Mouse (Mus musculus) midbrain, embryonic 13.5 days (tissue): Measurements from ENCODE around the gene Mapk10. TPM values are rescaled to one million over a fixed set of nuclear protein-coding genes. Genes with fewer than 3 reads are reported as not detected.
A peak's percentile ranks its signal among the peaks of the same experiment; 100 is the strongest.

Source experiments
- ATAC-seq: fragments of 200-750 bp; cut with Nextera tagmentation; 2 replicates; pipeline ENCODE4 v1.8.0; 2017; ENCODE audit warnings: mild to moderate bottlenecking, moderate TSS enrichment, moderate library complexity
- H3K27ac ChIP-seq: fragments of 300-500 bp; sonication (generic); 2 replicates; pipeline ENCODE4 v1.5.1; 2015; ENCODE audit warnings: inconsistent platforms, mild to moderate bottlenecking, moderate library complexity
- H3K27me3 ChIP-seq: fragments of 300-500 bp; sonication (generic); 2 replicates; pipeline ENCODE4 v1.6.1; 2015; ENCODE audit warnings: mild to moderate bottlenecking, inconsistent platforms
- H3K36me3 ChIP-seq: fragments of 300-500 bp; sonication (generic); 2 replicates; pipeline ENCODE4 v1.6.1; 2015; ENCODE audit warnings: mild to moderate bottlenecking, inconsistent platforms
- H3K4me1 ChIP-seq: fragments of 300-500 bp; sonication (generic); replicated peaks from 2 replicates; pipeline ENCODE4 v1.6.1; 2015; ENCODE audit warnings: inconsistent platforms
- H3K4me2 ChIP-seq: fragments of 300-500 bp; sonication (generic); replicated peaks from 2 replicates; pipeline ENCODE4 v1.6.1; 2015; ENCODE audit warnings: moderate library complexity, mild to moderate bottlenecking, inconsistent platforms
- H3K4me3 ChIP-seq: fragments of 300-500 bp; sonication (generic); replicated peaks from 2 replicates; pipeline ENCODE4 v1.5.1; 2015; ENCODE audit warnings: mild to moderate bottlenecking, inconsistent platforms
- H3K9ac ChIP-seq: fragments of 300-500 bp; sonication (generic); replicated peaks from 2 replicates; pipeline ENCODE4 v1.6.1; 2015; ENCODE audit warnings: mild to moderate bottlenecking, inconsistent platforms
- H3K9me3 ChIP-seq: fragments of 300-500 bp; sonication (generic); 2 replicates; pipeline ENCODE4 v1.6.1; 2016; ENCODE audit warnings: mild to moderate bottlenecking, inconsistent platforms
- WGBS: fragments of 180-500 bp; shearing (Covaris S2); methylation state at CpG from one replicate; pipeline ENCODE4 v1.1.7; 2015; 5-methylcytosine and 5-hydroxymethylcytosine counted together
- polyA plus RNA-seq: library from polyadenylated mRNA; unstranded; fragments of >200 nt; fragmentation: Nextera tagmentation; extraction: Ambion mirVana; gene quantifications from 2 replicates; pipeline ENCODE4 v1.2.1, GENCODE M21; 2015

Mapk10 gene
- polyA plus RNA-seq, 1 experiment from 2014 or later, result 104 TPM

- Histone ChIP-seq H3K9ac (no peak overlapping the region), H3K4me3 (no peak overlapping the region), H3K27me3 (no peaks in the 10 kb centered on the region), H3K4me1 (0 out of 2 replicates have a peak, but pooled peaks cover 2% of the 10 kb centered on the region), H3K9me3 (no peaks in the 10 kb centered on the region), H3K27ac (no peak overlapping the region), H3K36me3 (0 out of 2 replicates have a peak, but pooled peaks cover 8% of the 10 kb centered on the region), H3K4me2 (no peak overlapping the region)
- 83% methylated on average over 5 of the region's 5 CpGs for WGBS
- ATAC-seq, result no peak
These were observed 107.1 kb downstream of the Mapk10 start for GRCm38 (mm10) chr5:103104082-103104481.

DNA sequence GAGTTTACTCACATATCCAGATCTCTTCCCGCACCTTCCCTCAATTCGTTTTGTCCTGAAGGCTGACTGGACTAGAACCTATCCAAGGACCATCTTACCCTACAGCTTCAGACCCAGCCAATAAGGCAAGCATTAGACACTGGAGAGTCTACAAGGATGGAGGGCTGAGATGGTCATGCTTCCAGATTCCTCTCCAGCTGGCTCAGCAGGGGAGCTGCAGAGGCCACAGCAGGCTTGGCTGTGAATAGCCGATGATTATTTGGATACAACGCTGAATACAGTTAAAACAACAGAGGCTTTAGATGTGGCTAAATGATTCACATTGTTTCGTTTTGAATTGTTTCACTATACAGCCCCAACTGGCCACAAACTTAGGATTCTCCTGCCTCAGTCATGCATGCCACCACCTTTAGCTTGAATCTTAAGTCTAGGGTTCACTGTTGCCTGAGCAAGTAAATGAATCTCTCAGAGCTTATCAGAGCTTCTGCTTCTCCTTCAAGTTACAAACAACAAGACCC is 108.2 kb downstream of the Mapk10 start:
- Histone ChIP-seq H3K4me2 (no peak overlapping the region), H3K27ac (no peak overlapping the region), H3K36me3 (0 out of 2 replicates have a peak, but pooled peaks cover 8% of the 10 kb centered on the region), H3K4me1 (0 out of 2 replicates have a peak, but pooled peaks cover 2% of the 10 kb centered on the region), H3K9me3 (no peaks in the 10 kb centered on the region), H3K9ac (no peak overlapping the region), H3K4me3 (no peak overlapping the region), H3K27me3 (no peaks in the 10 kb centered on the region)
- no peak for ATAC-seq
- WGBS, result 77% methylated on average over 5 of the region's 5 CpGs

DNA sequence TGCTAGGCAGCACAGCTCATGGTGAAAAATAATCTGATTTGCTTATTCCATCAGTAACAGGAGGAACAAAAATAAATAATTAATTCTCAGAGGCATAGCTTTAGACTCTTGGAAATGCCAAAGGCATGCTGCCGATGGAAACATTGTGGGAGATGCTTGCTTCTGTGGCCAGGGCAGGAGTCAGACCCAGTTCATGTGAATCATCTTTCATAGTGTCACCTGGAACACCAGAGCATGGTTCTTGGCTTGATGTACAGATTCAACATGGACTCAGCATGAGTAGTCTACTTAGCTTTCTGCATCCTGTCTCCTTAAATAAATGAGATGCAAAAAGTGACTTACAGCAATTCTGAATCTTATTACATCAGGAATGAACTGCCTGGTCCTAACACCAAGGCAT is 109.0 kb downstream of the Mapk10 start:
- Histone ChIP-seq H3K4me2 (no peak overlapping the region), H3K27me3 (no peaks in the 10 kb centered on the region), H3K4me3 (no peak overlapping the region), H3K36me3 (0 out of 2 replicates have a peak, but pooled peaks cover under 1% of the 10 kb centered on the region), H3K9me3 (no peaks in the 10 kb centered on the region), H3K27ac (no peak overlapping the region), H3K4me1 (0 out of 2 replicates have a peak, but pooled peaks cover 2% of the 10 kb centered on the region), H3K9ac (no peak overlapping the region)
- ATAC-seq, result no peak
- WGBS, result 82% methylated on average over 1 of the region's 1 CpGs

GRCm38 (mm10) chr5:103094166-103094565 is 117.0 kb downstream of the Mapk10 start:
- ATAC-seq, result no peak
- H3K4me1 ChIP-seq, result no peaks in the 10 kb centered on the region
- no peak overlapping the region for H3K27ac ChIP-seq
- no peaks in the 10 kb centered on the region for H3K9me3 ChIP-seq
- H3K36me3 ChIP-seq, result no peaks in the 10 kb centered on the region
- no peak overlapping the region for H3K4me3 ChIP-seq
- WGBS, result 95% methylated on average over 2 of the region's 2 CpGs
- H3K4me2 ChIP-seq, result no peak overlapping the region
- no peaks in the 10 kb centered on the region for H3K27me3 ChIP-seq
- H3K9ac ChIP-seq, result no peak overlapping the region

DNA sequence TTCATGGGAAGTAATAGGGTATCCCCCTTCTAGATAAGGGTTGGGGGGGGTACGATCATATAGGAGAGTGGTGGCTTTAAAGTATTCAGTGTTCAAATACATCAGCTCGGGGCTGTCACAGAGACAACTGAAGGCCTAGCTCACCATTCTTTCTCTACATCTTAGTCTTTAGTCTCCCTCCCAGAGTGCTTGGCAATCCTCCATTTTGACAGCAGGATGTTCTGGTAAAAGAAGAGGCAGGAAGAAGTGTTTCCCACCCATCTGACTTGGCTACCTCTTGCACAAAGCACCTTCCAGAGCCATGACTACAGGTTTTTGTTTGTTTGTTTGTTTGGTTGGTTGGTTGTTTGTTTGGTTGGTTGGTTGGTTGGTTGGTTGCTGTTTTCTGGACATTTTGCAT is 125.3 kb downstream of the Mapk10 start:
- H3K4me1 ChIP-seq, result no peaks in the 10 kb centered on the region
- no peaks in the 10 kb centered on the region for H3K36me3 ChIP-seq
- H3K4me3 ChIP-seq, result no peak overlapping the region
- 72% methylated on average over 2 of the region's 2 CpGs for WGBS
- ATAC-seq, result no peak
- no peak overlapping the region for H3K9ac ChIP-seq
- no peak overlapping the region for H3K4me2 ChIP-seq
- no peak overlapping the region for H3K27ac ChIP-seq
- no peaks in the 10 kb centered on the region for H3K27me3 ChIP-seq
- H3K9me3 ChIP-seq, result no peaks in the 10 kb centered on the region

DNA sequence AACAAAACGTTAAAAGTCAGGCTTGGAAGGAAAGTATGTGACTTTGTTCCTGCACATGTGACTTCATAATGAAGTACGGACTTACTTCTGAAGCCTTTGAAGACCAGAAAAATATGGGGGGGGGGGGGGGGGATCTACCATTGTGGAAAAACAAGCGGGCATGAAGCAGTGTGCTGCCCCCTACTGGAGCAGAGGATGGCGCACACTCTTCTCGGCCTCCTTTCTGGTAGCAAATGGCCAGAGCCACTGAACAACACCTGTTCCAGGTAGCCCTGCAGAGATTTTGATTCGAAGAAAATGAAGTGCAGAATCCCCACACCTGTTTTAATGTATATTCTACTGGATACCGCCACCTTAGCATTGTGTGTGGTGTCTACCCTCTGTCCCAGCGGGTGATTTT is 135.7 kb downstream of the Mapk10 start:
- no peak overlapping the region for H3K4me3 ChIP-seq
- no peak overlapping the region for H3K4me2 ChIP-seq

GRCm38 (mm10) chr5:103072200-103072825 is 138.8 kb downstream of the Mapk10 start:
- H3K27ac ChIP-seq, result peak overlapping the region; percentile 71; the same call in 1 of the 2 replicates
- H3K4me3 ChIP-seq, result no peak overlapping the region
- H3K9ac ChIP-seq, result no peak overlapping the region; the same call in 1 of the 2 replicates
- H3K4me1 ChIP-seq, result peaks cover 19% of the 10 kb centered on the region
- no peaks in the 10 kb centered on the region for H3K27me3 ChIP-seq
- 26% methylated on average over 5 of the region's 6 CpGs for WGBS
- H3K9me3 ChIP-seq, result no peaks in the 10 kb centered on the region
- peak; percentile 72 for ATAC-seq
- H3K4me2 ChIP-seq, result peak overlapping the region; percentile 30
- H3K36me3 ChIP-seq, result no peaks in the 10 kb centered on the region

More for the DNA sequence above, 135.7 kb downstream of the Mapk10 start:
- H3K9ac ChIP-seq, result no peak overlapping the region
- no peaks in the 10 kb centered on the region for H3K36me3 ChIP-seq
- no peaks in the 10 kb centered on the region for H3K27me3 ChIP-seq
- peaks cover 13% of the 10 kb centered on the region for H3K4me1 ChIP-seq
- no peak for ATAC-seq
- no peaks in the 10 kb centered on the region for H3K9me3 ChIP-seq
- WGBS, result 58% methylated on average over 8 of the region's 8 CpGs
- H3K27ac ChIP-seq, result no peak overlapping the region

GRCm38 (mm10) chr5:103071006-103071612 is 140.0 kb downstream of the Mapk10 start:
- 0 out of 2 replicates have a peak, but pooled peaks have one; percentile 41 for ATAC-seq
- H3K4me2 ChIP-seq, result no peak overlapping the region
- no peak overlapping the region for H3K4me3 ChIP-seq
- 85% methylated on average over 17 of the region's 17 CpGs for WGBS
- no peaks in the 10 kb centered on the region for H3K9me3 ChIP-seq
- H3K27ac ChIP-seq, result peak overlapping the region; percentile 0; the same call in 1 of the 2 replicates
- H3K27me3 ChIP-seq, result no peaks in the 10 kb centered on the region
- peaks cover 19% of the 10 kb centered on the region for H3K4me1 ChIP-seq
- H3K9ac ChIP-seq, result no peak overlapping the region
- H3K36me3 ChIP-seq, result no peaks in the 10 kb centered on the region

DNA sequence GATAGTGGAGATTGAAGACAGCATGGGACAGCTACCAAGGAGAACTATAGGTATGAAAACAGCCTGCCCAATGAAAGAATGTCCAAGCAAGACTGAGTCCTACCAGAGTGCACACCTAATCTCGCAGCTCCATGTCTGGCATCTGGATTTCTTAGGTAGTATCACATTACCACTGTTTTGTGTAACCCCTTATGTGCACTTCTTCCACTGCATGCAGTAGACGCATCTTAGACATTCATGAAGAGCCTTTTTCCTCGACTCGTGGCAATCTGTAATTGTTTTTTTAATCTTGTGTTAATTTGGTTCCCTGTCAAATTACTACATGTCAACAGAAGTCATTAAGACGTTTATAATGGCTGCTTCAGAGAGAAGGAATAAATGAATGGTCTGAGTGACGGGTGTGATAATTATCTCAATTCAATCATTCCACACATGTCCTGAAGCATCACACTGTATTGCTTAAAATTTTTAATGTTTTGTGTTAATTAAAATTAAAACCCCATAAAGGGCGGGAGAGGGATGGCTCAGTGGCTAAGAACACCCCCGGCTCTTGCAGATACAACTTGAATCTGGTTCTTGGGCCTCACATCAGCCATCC is 160.7 kb downstream of the Mapk10 start:
- no peaks in the 10 kb centered on the region for H3K9me3 ChIP-seq
- ATAC-seq, result no peak
- H3K27me3 ChIP-seq, result no peaks in the 10 kb centered on the region
- no peak overlapping the region for H3K9ac ChIP-seq
- H3K4me3 ChIP-seq, result no peak overlapping the region
- WGBS, result 64% methylated on average over 8 of the region's 8 CpGs
- no peak overlapping the region for H3K4me2 ChIP-seq
- no peaks in the 10 kb centered on the region; the same call in 1 of the 2 replicates for H3K4me1 ChIP-seq
- H3K36me3 ChIP-seq, result no peaks in the 10 kb centered on the region
- no peak overlapping the region for H3K27ac ChIP-seq

- H3K4me1 ChIP-seq, result no peaks in the 10 kb centered on the region
- no peak overlapping the region for H3K27ac ChIP-seq
- WGBS, result 90% methylated on average over 4 of the region's 4 CpGs
- no peak overlapping the region for H3K4me2 ChIP-seq
- ATAC-seq, result no peak
- no peak overlapping the region for H3K9ac ChIP-seq
- H3K4me3 ChIP-seq, result no peak overlapping the region
- no peaks in the 10 kb centered on the region for H3K36me3 ChIP-seq
- no peaks in the 10 kb centered on the region for H3K27me3 ChIP-seq
- no peaks in the 10 kb centered on the region for H3K9me3 ChIP-seq
These were observed 163.1 kb downstream of the Mapk10 start for GRCm38 (mm10) chr5:103048011-103048410.

GRCm38 (mm10) chr5:103037752-103038151 is 173.4 kb downstream of the Mapk10 start:
- H3K4me3 ChIP-seq, result no peak overlapping the region
- no peaks in the 10 kb centered on the region for H3K4me1 ChIP-seq
- H3K27me3 ChIP-seq, result no peaks in the 10 kb centered on the region
- H3K9me3 ChIP-seq, result no peaks in the 10 kb centered on the region
- 97% methylated on average over 3 of the region's 3 CpGs for WGBS
- peaks cover 17% of the 10 kb centered on the region; the same call in 1 of the 2 replicates for H3K36me3 ChIP-seq
- no peak overlapping the region for H3K9ac ChIP-seq
- no peak overlapping the region for H3K4me2 ChIP-seq
- no peak for ATAC-seq
- H3K27ac ChIP-seq, result no peak overlapping the region
